Mouse (Mus musculus): ENCODE data around the gene Gm47969. TPM values are rescaled to one million over a fixed set of nuclear protein-coding genes. Genes with fewer than 3 reads are reported as not detected.

Gene Gm47969
- polyA plus RNA-seq, 1 experiment from 2014 or later = not detected

DNA sequence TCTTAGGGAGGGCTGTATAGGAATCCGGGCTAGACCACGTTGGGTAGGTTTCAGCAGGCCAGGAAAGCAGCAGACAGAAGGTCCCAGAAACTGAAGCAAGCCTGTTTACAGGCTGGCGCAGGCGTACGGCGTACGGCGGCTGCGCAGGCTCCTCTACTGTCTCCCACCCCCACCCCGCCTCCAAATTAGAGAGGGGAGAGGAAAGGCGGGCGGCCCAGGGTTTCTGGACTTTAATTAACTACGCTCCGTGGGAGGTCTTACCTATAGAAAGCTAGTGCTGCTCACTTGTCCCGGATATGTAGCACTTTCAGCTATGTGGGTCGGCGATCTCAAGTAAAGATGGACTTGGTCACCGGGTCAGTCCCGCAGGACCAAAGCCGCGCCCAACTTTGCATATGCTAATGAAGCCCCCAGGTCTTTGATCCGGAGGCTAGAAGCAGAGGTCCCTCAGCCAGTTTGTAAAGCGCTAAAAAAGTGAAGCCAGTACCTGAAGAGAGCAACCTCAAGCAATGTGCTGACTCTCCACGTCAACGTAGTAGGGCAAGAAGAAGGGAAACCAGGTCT, 6.5 kb upstream of the Gm47969 start, which contains the start of gene Slc19a3:
TSS of gene Slc19a3 (minus strand) at position 340 of the 564 bp plus-strand sequence.
- H3K27ac ChIP-seq = no peak within 1 kb of the TSS
- WGBS = under 1% methylated on average over 23 of the region's 25 CpGs
- ATAC-seq = peak; percentile 96
- H3K4me2 ChIP-seq = peak within 1 kb of the TSS; percentile 76
- peaks cover 10% of the 10 kb centered on the region for H3K4me1 ChIP-seq
- H3K36me3 ChIP-seq (ENCODE audit: poor library complexity, severe bottlenecking) = no peaks in the 10 kb centered on the region
- no peaks in the 10 kb centered on the region for H3K27me3 ChIP-seq
- H3K9me3 ChIP-seq (replicated peaks) = no peaks in the 10 kb centered on the region
- peak within 1 kb of the TSS; percentile 58 for H3K9ac ChIP-seq
- H3K4me3 ChIP-seq = peak within 1 kb of the TSS; percentile 47

DNA sequence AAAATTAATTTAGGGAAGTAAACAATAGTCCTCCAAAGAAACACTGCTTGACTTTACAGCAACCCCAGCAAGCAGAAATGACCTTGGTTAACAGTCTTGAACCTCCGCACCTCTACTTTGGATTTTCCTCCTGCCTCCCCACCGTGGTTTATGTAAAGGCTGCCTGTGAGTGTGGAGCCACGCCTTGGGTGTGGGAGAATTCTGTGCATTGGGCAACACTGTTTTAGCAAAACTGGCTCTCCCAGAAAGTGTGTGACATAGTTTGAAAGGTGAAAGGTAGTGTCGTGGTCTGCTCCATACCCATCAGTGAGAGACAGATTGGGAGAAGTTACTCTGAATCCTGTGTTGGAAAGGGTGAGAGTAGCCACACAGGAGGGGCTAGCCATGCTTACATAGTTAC, 5.7 kb upstream of the Gm47969 start:
- no peaks in the 10 kb centered on the region for H3K36me3 ChIP-seq (ENCODE audit: poor library complexity, severe bottlenecking)
- no peak overlapping the region for H3K4me3 ChIP-seq
- no peak for ATAC-seq

DNA sequence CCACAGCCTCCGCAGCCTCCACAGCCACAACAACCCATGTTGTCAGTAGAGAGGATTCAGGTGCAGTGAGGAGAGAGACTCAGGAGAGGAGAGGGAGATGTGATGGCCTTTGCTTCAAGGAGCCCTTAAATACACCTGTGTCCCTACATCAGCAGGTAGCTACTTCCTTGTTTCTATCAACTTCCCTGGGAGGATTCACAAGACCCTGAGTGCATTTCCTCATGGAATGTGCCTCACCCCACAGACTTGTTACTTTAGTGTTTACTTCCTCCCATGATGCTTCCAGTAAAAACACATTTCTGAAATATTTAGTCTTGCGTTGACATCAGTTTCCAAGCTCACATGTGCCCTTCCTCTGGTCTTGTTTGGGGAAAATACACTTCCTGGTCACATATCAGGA, 2.4 kb upstream of the Gm47969 start, which contains the start of gene Krtap28-10:
TSS of gene Krtap28-10 (minus strand) at position 101 of the 400 bp plus-strand sequence.
- Histone ChIP-seq H3K4me2 (no peak within 1 kb of the TSS), H3K9me3 (replicated peaks) (no peaks in the 10 kb centered on the region), H3K36me3 (ENCODE audit: poor library complexity, severe bottlenecking) (no peaks in the 10 kb centered on the region), H3K9ac (no peak within 1 kb of the TSS), H3K27me3 (no peaks in the 10 kb centered on the region), H3K4me1 (peaks cover 10% of the 10 kb centered on the region), H3K27ac (no peak within 1 kb of the TSS), H3K4me3 (no peak within 1 kb of the TSS)
- no peak for ATAC-seq
- WGBS = 93% methylated on average over 2 of the region's 2 CpGs

More for the DNA sequence above, 5.7 kb upstream of the Gm47969 start:
- no peak overlapping the region for H3K27ac ChIP-seq
- peaks cover 10% of the 10 kb centered on the region for H3K4me1 ChIP-seq
- H3K27me3 ChIP-seq = no peaks in the 10 kb centered on the region
- 82% methylated on average over 4 of the region's 4 CpGs for WGBS
- H3K9me3 ChIP-seq (replicated peaks) = no peaks in the 10 kb centered on the region
- H3K4me2 ChIP-seq = no peak overlapping the region
- H3K9ac ChIP-seq = no peak overlapping the region

DNA sequence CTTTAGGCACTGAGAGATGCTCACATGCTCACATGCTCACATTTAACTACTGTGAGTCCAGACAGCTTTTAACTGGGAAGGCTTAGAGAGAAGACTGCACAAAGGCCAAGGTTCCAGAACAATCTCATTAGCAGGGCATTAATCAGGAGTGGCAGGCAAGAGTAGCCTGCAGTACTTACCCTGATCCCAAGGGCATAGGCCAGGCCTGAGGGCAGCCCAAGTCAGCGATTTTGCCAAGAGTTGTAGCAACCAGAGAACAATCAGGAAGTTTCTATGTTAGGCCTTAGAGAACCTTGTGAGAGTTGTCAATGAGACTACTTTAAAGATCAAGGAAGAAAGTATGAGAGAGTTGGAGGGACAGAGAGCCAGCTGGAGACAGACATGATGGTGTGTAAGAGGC, 13.7 kb downstream of the Gm47969 start:
- Histone ChIP-seq H3K36me3 (ENCODE audit: poor library complexity, severe bottlenecking) (no peaks in the 10 kb centered on the region), H3K27ac (no peak overlapping the region), H3K4me2 (no peak overlapping the region), H3K27me3 (no peaks in the 10 kb centered on the region), H3K4me1 (no peaks in the 10 kb centered on the region), H3K4me3 (no peak overlapping the region), H3K9ac (no peak overlapping the region), H3K9me3 (replicated peaks) (no peaks in the 10 kb centered on the region)
- no peak for ATAC-seq
- WGBS = 84% methylated on average over 1 of the region's 1 CpGs

DNA sequence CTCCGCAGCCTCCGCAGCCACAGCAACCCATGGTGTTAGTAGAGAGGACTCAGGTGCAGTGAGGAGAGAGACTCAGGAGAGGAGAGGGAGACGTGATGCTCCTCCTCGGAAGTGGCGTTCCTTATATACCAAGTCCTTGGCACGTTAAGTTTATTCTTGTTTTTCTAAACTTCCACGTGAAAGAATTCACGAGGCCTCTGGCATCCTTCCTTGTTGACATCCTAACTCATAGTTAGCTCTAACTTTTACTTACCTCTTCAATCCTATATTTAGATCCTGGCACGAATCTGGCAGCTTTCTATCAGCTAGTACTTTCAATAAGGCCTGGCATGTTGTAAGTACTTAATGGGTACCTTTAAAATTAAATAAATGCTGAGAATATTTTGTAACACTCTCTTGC, 14.5 kb downstream of the Gm47969 start, which contains the start of gene A030005K14Rik:
TSS of gene A030005K14Rik (minus strand) at position 101 of the 400 bp plus-strand sequence.
- Histone ChIP-seq H3K9me3 (replicated peaks) (no peaks in the 10 kb centered on the region), H3K36me3 (ENCODE audit: poor library complexity, severe bottlenecking) (no peaks in the 10 kb centered on the region), H3K4me3 (no peak within 1 kb of the TSS), H3K4me1 (no peaks in the 10 kb centered on the region), H3K4me2 (no peak within 1 kb of the TSS), H3K27me3 (no peaks in the 10 kb centered on the region), H3K9ac (no peak within 1 kb of the TSS), H3K27ac (no peak within 1 kb of the TSS)
- ATAC-seq = no peak
- WGBS = 88% methylated on average over 9 of the region's 9 CpGs

DNA sequence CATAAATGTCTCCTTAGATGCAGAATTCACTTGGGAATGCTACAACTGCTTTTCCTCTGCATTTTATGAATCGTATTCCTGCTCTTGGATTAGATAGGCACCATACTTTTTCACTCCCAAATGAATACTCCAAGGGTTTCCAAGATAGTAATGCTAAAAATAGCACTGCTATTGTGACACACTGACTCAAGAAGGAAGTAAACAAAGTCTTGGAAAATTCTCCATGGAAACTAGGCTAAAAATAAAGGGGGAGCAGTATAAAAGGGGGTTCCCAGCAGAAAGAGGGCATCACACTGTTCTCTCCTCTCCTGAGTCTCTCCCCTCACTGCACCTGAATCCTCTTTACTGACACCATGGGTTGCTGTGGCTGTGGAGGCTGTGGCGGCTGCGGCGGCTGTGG, 15.9 kb downstream of the Gm47969 start, which contains the start of gene Krtap28-13:
TSS of gene Krtap28-13 (plus strand) at position 288 of the 400 bp plus-strand sequence.
- H3K4me3 ChIP-seq = no peak within 1 kb of the TSS
- H3K4me1 ChIP-seq = no peaks in the 10 kb centered on the region
- no peak within 1 kb of the TSS for H3K27ac ChIP-seq
- no peak within 1 kb of the TSS for H3K4me2 ChIP-seq
- no peaks in the 10 kb centered on the region for H3K27me3 ChIP-seq
- no peak for ATAC-seq
- H3K36me3 ChIP-seq (ENCODE audit: poor library complexity, severe bottlenecking) = no peaks in the 10 kb centered on the region
- 92% methylated on average over 4 of the region's 4 CpGs for WGBS
- no peaks in the 10 kb centered on the region for H3K9me3 ChIP-seq (replicated peaks)
- no peak within 1 kb of the TSS for H3K9ac ChIP-seq

DNA sequence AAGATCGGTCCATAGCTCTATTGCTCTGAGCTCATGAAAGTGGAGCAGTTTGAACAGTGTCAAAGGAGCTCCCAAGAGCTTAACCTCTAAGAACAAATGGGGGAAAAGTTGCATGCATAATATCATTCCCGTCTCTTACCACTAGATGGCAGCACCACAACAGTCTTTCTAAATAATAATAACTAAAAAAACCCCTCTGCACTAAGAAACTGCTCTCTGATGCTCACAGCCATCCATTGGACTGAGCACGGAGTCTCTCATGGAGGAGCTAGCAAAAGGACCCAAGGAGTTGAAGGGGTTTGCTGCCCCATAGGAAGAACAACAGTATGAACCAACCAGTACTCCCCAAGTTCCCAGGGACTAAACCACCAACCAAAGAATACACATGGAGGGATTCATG, 20.1 kb downstream of the Gm47969 start:
- Histone ChIP-seq H3K27ac (no peak overlapping the region), H3K4me2 (no peak overlapping the region), H3K36me3 (ENCODE audit: poor library complexity, severe bottlenecking) (no peaks in the 10 kb centered on the region), H3K4me3 (no peak overlapping the region), H3K9ac (no peak overlapping the region), H3K27me3 (no peaks in the 10 kb centered on the region), H3K4me1 (no peaks in the 10 kb centered on the region), H3K9me3 (replicated peaks) (no peaks in the 10 kb centered on the region)
- 31% methylated on average over 3 of the region's 3 CpGs for WGBS
- ATAC-seq = no peak; the same call in 1 of the 2 replicates

DNA sequence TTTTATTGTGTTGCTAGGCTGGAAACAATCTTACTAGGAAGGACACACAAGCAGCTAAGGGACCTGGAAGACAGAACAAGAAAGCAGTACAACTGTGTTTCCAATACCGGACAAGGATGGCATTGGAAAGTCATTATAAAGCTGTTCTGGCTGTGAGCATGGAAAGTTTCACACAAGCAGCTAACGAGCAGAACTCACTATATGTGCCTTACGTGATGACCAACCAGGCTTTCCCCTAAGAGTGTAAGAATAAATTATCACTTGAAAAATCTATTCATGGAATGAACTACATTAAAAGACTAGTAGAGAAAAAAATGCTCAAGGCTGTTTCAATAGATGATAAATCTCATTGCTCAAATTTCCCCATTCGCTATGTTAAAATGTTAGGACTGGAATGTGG, 21.8 kb downstream of the Gm47969 start:
- no peak for ATAC-seq
- H3K27ac ChIP-seq = no peak overlapping the region
- no peak overlapping the region for H3K9ac ChIP-seq
- H3K4me2 ChIP-seq = no peak overlapping the region
- 72% methylated on average over 4 of the region's 4 CpGs for WGBS
- no peaks in the 10 kb centered on the region for H3K4me1 ChIP-seq
- no peaks in the 10 kb centered on the region for H3K9me3 ChIP-seq (replicated peaks)
- no peaks in the 10 kb centered on the region for H3K36me3 ChIP-seq (ENCODE audit: poor library complexity, severe bottlenecking)
- H3K27me3 ChIP-seq = no peaks in the 10 kb centered on the region
- H3K4me3 ChIP-seq = no peak overlapping the region

DNA sequence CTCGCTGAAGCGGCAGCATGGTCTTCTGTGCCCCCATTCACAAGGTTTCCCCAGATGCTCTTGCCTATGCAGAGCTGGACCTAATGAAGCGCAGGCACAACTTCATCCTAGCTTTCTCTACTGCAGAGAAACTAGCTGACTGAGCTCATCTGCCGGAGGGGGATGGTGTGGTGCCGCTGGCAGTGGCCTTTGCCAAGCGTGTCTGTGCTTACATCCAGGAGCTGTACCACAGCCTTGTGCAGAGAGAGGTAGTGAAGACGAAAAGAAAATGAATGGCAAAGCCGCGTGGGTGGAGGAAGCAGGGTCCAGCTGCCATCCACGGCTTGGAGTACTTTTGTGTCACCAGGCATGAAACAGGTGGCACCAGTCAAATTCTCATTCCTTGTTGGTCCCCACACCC, 22.5 kb downstream of the Gm47969 start:
- Histone ChIP-seq H3K9ac (no peak overlapping the region), H3K4me1 (no peaks in the 10 kb centered on the region), H3K4me3 (no peak overlapping the region), H3K4me2 (no peak overlapping the region), H3K27me3 (no peaks in the 10 kb centered on the region), H3K36me3 (ENCODE audit: poor library complexity, severe bottlenecking) (no peaks in the 10 kb centered on the region), H3K27ac (no peak overlapping the region), H3K9me3 (replicated peaks) (no peaks in the 10 kb centered on the region)
- no peak for ATAC-seq
- WGBS = 89% methylated on average over 10 of the region's 10 CpGs

DNA sequence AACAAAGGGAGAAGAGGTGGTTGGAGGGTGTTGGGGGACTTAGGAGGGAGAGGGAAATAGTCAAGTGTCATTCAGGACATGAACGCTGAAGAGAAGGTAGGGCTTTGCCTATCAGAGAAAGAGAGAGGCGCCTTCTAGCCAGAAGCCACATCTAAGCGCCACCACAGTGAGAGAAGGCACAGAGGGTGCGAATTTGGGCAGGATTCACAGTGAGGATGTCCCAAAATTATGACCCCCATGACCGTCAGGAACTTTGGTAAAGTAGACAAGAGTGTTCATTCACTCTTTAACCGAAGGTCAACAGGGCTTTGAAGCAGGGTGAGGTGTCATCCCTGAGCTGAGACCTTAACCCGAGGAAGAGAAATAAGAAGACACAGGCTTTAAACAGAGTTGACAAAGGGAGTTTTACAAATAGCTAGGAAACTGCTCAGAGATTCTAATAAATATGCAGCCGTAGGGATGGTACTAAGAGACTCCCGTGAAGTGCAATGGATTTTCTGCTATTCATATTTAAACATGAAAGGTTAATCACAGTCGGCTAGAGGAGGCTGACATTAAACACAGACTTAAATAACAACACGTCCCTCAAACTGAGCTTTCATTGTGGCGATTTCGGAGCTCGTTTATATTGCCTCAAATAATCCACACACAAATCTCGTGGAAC, 30.9 kb downstream of the Gm47969 start:
- no peaks in the 10 kb centered on the region for H3K27me3 ChIP-seq
- H3K4me3 ChIP-seq = peak overlapping the region; percentile 27

DNA sequence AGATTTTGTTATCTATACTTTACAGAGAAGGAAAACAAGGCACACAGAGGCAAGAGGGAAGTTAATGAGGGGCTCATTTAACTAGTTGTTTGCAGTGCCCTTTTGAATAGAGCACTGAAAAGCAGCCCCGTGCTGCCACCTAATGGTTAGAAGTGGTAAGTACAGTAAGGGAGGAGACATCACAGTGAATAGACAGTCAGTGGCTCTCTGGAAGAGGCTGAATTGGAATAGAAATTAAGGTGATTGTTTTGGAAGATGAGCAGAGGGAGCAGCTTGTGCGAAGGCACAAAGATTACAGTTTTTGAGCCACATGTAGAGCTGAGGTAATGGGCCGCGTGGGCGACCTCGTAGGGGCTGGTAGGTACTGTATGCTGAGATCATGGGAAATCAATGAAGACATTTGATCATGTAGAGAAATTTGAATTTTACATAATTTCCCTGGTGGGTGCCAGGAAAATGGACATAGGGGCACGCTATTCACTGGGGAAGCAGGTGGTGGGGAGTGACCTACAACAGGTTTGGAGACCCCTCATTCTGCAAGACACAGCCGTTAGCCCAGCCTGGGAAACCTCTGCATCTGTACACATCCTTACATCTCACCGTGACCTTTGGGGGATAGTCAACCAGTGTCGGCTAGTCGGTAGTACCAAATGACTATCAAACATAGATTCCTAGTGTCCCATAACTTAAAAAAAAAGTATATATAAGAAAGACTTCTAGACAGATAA, 31.6 kb downstream of the Gm47969 start:
- Histone ChIP-seq H3K36me3 (ENCODE audit: poor library complexity, severe bottlenecking) (no peaks in the 10 kb centered on the region), H3K9ac (no peak overlapping the region), H3K4me3 (peak overlapping the region; percentile 27), H3K27ac (no peak overlapping the region), H3K27me3 (no peaks in the 10 kb centered on the region), H3K4me2 (peak overlapping the region; percentile 47), H3K9me3 (replicated peaks) (no peaks in the 10 kb centered on the region), H3K4me1 (peaks cover 5% of the 10 kb centered on the region; the same call in 1 of the 2 replicates)
- peak; percentile 94 for ATAC-seq
- 44% methylated on average over 11 of the region's 11 CpGs for WGBS

More for the DNA sequence above, 30.9 kb downstream of the Gm47969 start:
- Histone ChIP-seq H3K9me3 (replicated peaks) (no peaks in the 10 kb centered on the region), H3K4me1 (peaks cover 5% of the 10 kb centered on the region; the same call in 1 of the 2 replicates), H3K27ac (no peak overlapping the region), H3K4me2 (peak overlapping the region; percentile 47), H3K9ac (no peak overlapping the region), H3K36me3 (ENCODE audit: poor library complexity, severe bottlenecking) (no peaks in the 10 kb centered on the region)
- peak; percentile 68 for ATAC-seq
- 34% methylated on average over 15 of the region's 15 CpGs for WGBS

DNA sequence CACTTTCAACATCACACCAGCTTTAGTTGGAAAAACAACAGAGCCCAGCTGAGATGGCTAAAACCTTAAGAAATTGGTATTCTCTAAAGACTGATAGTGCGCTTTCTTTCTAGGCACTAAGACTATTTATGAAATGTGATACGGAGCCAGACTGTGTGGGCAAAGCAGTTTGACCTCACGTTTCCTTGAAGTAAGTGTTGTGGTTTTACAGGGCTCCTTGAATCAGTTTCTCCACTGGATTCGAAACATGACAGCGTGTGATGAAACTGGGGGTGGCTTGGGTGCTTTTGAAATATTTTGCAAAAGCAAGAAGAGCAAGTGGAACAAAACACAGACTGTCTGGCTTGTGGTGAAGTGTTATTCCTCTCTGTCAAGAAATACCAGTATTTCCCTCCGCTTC, 32.3 kb downstream of the Gm47969 start:
- Histone ChIP-seq H3K4me1 (peaks cover 5% of the 10 kb centered on the region; the same call in 1 of the 2 replicates), H3K9me3 (replicated peaks) (no peaks in the 10 kb centered on the region), H3K4me2 (no peak overlapping the region), H3K27me3 (no peaks in the 10 kb centered on the region), H3K4me3 (no peak overlapping the region), H3K36me3 (ENCODE audit: poor library complexity, severe bottlenecking) (no peaks in the 10 kb centered on the region), H3K27ac (no peak overlapping the region), H3K9ac (no peak overlapping the region)
- 87% methylated on average over 6 of the region's 6 CpGs for WGBS
- no peak for ATAC-seq

Measured in forebrain, embryonic 13.5 days (tissue).